ENCODE assay signal across 29 mouse cellular contexts in genomic region chr10:94295923-94296605, GRCm38 (mm10). TPM values are rescaled to one million over a fixed set of nuclear protein-coding genes. Genes with fewer than 3 reads are reported as not detected.
DNase-seq lines count a peak whose midpoint lies in the region; ATAC-seq and TF ChIP-seq lines count a peak whose summit lies in the region.
"Had no signal": no experiment of that assay in that cellular context is flagged by ENCODE, and none has a peak within 500 bp of the region (broad histone marks: within the 10 kb centered on the region; RNA-seq: fewer than 3 reads in every experiment).

No protein-coding gene starts in this region.

- H3K27me3 ChIP-seq in forebrain, embryonic 10.5 days (ENCODE audit: poor library complexity, severe bottlenecking): no peaks in the 10 kb centered on the region
- no peaks in the 10 kb centered on the region for H3K27me3 ChIP-seq in forebrain, embryonic 14.5 days (replicated peaks; ENCODE audit: control insufficient read depth, insufficient read depth, low read length)
- no peaks in the 10 kb centered on the region for H3K27me3 ChIP-seq in midbrain, embryonic 11.5 days (ENCODE audit: control insufficient read depth, insufficient read depth, low read length)
- no peaks in the 10 kb centered on the region for H3K27me3 ChIP-seq in midbrain, postnatal 0 days (ENCODE audit: insufficient read depth, low read length)
- no peaks in the 10 kb centered on the region for H3K27me3 ChIP-seq in midbrain, embryonic 13.5 days

- peaks cover 39% of the 10 kb centered on the region for H3K4me1 ChIP-seq in forebrain, embryonic 10.5 days
- H3K4me1 ChIP-seq in forebrain, embryonic 14.5 days (ENCODE audit: control insufficient read depth, insufficient read depth, low read length): peaks cover 12% of the 10 kb centered on the region
- H3K4me1 ChIP-seq in midbrain, embryonic 11.5 days (ENCODE audit: control insufficient read depth, insufficient read depth, low read length): peaks cover 13% of the 10 kb centered on the region
- no peaks in the 10 kb centered on the region for H3K4me1 ChIP-seq in midbrain, postnatal 0 days (ENCODE audit: insufficient read depth, low read length)
- H3K4me1 ChIP-seq in midbrain, embryonic 13.5 days (replicated peaks): peaks cover 24% of the 10 kb centered on the region
- H3K4me1 ChIP-seq: heart, embryonic 10.5 days; liver, embryonic 12.5 days had no signal

- H3K9ac ChIP-seq in forebrain, embryonic 14.5 days (ENCODE audit: low read length): no peak overlapping the region
- no peak overlapping the region for H3K9ac ChIP-seq in midbrain, embryonic 11.5 days (ENCODE audit: low read length)
- no peak overlapping the region for H3K9ac ChIP-seq in midbrain, postnatal 0 days (replicated peaks; ENCODE audit: low read length, poor library complexity, severe bottlenecking)
- no peak overlapping the region for H3K9ac ChIP-seq in midbrain, embryonic 13.5 days (replicated peaks)
- H3K9ac ChIP-seq: limb, embryonic 12.5 days; liver, embryonic 12.5 days had no signal

- no peaks in the 10 kb centered on the region for H3K36me3 ChIP-seq in forebrain, embryonic 10.5 days (replicated peaks)
- no peaks in the 10 kb centered on the region for H3K36me3 ChIP-seq in forebrain, embryonic 14.5 days (ENCODE audit: control insufficient read depth, insufficient read depth, low read length)
- no peaks in the 10 kb centered on the region for H3K36me3 ChIP-seq in midbrain, embryonic 11.5 days (ENCODE audit: control insufficient read depth, insufficient read depth, low read length)
- no peaks in the 10 kb centered on the region for H3K36me3 ChIP-seq in midbrain, postnatal 0 days (ENCODE audit: insufficient read depth, low read length)
- no peaks in the 10 kb centered on the region for H3K36me3 ChIP-seq in midbrain, embryonic 13.5 days
- H3K36me3 ChIP-seq: heart, embryonic 10.5 days; limb, embryonic 12.5 days; liver, embryonic 12.5 days had no signal

- TF ChIP-seq CTCF in midbrain, postnatal 0 days (IDR thresholded peaks at IDR 0.05): no peak

- DNase-seq in forebrain, embryonic 10.5 days (ENCODE audit: extremely low spot score, low spot score): no peak
- DNase-seq in forebrain, embryonic 14.5 days (ENCODE audit: low spot score): no peak
- DNase-seq in midbrain, embryonic 11.5 days (ENCODE audit: low spot score, missing footprints): peak; percentile 66
- no peak for DNase-seq in midbrain, postnatal 0 days (ENCODE audit: low spot score)
- DNase-seq in layer of hippocampus, adult 18-20 months (ENCODE audit: low spot score in 2 of 2): no peak
- DNase-seq in layer of hippocampus, postnatal 10 days (ENCODE audit: low spot score in 2 of 2): no peak
- DNase-seq: embryo, embryonic 11 days; gastrocnemius, adult 2 months; kidney, adult 9 months; kidney, postnatal 14 days; layer of hippocampus, postnatal 36 days; lung, adult 18-20 months; lung, postnatal 10 days; thymus, postnatal 14 days had no signal

- no peak overlapping the region for H3K4me2 ChIP-seq in forebrain, embryonic 14.5 days (ENCODE audit: low read length)
- no peak overlapping the region for H3K4me2 ChIP-seq in midbrain, embryonic 11.5 days
- no peak overlapping the region for H3K4me2 ChIP-seq in midbrain, postnatal 0 days (ENCODE audit: low read depth, low read length, poor library complexity, severe bottlenecking)
- no peak overlapping the region for H3K4me2 ChIP-seq in midbrain, embryonic 13.5 days (replicated peaks)
- H3K4me2 ChIP-seq: limb, embryonic 12.5 days; liver, embryonic 12.5 days had no signal

- peak overlapping the region; percentile 82 for H3K27ac ChIP-seq in forebrain, embryonic 10.5 days
- H3K27ac ChIP-seq in forebrain, embryonic 14.5 days (ENCODE audit: low read depth, low read length): no peak overlapping the region
- no peak overlapping the region for H3K27ac ChIP-seq in midbrain, embryonic 11.5 days (ENCODE audit: low read depth, low read length)
- H3K27ac ChIP-seq in midbrain, postnatal 0 days (ENCODE audit: low read depth, low read length): no peak overlapping the region
- peak overlapping the region; percentile 83 for H3K27ac ChIP-seq in midbrain, embryonic 13.5 days
- H3K27ac ChIP-seq: gastrocnemius, adult 2 months; heart, embryonic 10.5 days; limb, embryonic 12.5 days; liver, embryonic 12.5 days had no signal

- no peak for ATAC-seq in forebrain, embryonic 14.5 days
- ATAC-seq in midbrain, embryonic 11.5 days (ENCODE audit: low FRiP score): no peak
- no peak for ATAC-seq in midbrain, postnatal 0 days (ENCODE audit: low FRiP score)
- ATAC-seq in midbrain, embryonic 13.5 days: no peak
- ATAC-seq: intestine, embryonic 16.5 days; liver, embryonic 12.5 days had no signal

- H3K4me3 ChIP-seq in forebrain, embryonic 10.5 days: no peak overlapping the region
- H3K4me3 ChIP-seq in forebrain, embryonic 14.5 days (ENCODE audit: low read depth, low read length): no peak overlapping the region
- H3K4me3 ChIP-seq in midbrain, embryonic 11.5 days (ENCODE audit: low read depth, low read length): no peak overlapping the region
- H3K4me3 ChIP-seq in midbrain, postnatal 0 days (ENCODE audit: low read depth, low read length): no peak overlapping the region
- H3K4me3 ChIP-seq in midbrain, embryonic 13.5 days (replicated peaks): no peak overlapping the region
- H3K4me3 ChIP-seq: gastrocnemius, adult 2 months; heart, embryonic 10.5 days; layer of hippocampus, adult 2 months; limb, embryonic 12.5 days; liver, embryonic 12.5 days had no signal

- H3K9me3 ChIP-seq in forebrain, embryonic 10.5 days: no peaks in the 10 kb centered on the region
- H3K9me3 ChIP-seq in forebrain, embryonic 14.5 days (replicated peaks; ENCODE audit: control insufficient read depth, low read length): no peaks in the 10 kb centered on the region
- H3K9me3 ChIP-seq in midbrain, embryonic 11.5 days (ENCODE audit: control insufficient read depth, low read length): no peaks in the 10 kb centered on the region
- H3K9me3 ChIP-seq in midbrain, postnatal 0 days (ENCODE audit: low read length): no peaks in the 10 kb centered on the region
- H3K9me3 ChIP-seq in midbrain, embryonic 13.5 days: no peaks in the 10 kb centered on the region
- H3K9me3 ChIP-seq: heart, embryonic 10.5 days; limb, embryonic 12.5 days; liver, embryonic 12.5 days had no signal

- 94% methylated on average over 5 of the region's 5 CpGs for WGBS in forebrain, embryonic 10.5 days
- 93% methylated on average over 5 of the region's 5 CpGs for WGBS in forebrain, embryonic 14.5 days
- WGBS in midbrain, embryonic 11.5 days: 98% methylated on average over 5 of the region's 5 CpGs
- WGBS in midbrain, postnatal 0 days: 91% methylated on average over 5 of the region's 5 CpGs
- WGBS in midbrain, embryonic 13.5 days: 96% methylated on average over 5 of the region's 5 CpGs

RNA-seq across cellular contexts. Expression of gene Gm4792, which starts 2.4 kb away (rescaled TPM):
- polyA plus RNA-seq in forebrain, embryonic 10.5 days (2016; fragmentation: Nextera tagmentation; extraction: Ambion mirVana): 0.19 TPM in 1 of 2 replicates, not detected in the other
- polyA plus RNA-seq in forebrain, embryonic 14.5 days (2014; fragmentation: Nextera tagmentation; extraction: Ambion mirVana): 0.23 TPM in 1 of 2 replicates, not detected in the other
- polyA plus RNA-seq in midbrain, embryonic 11.5 days (2014; fragmentation: Nextera tagmentation; extraction: Ambion mirVana): not detected in 2 replicates
- not detected in 2 replicates for total RNA-seq in midbrain, postnatal 0 days (2014; rRNA removed)
- polyA plus RNA-seq in midbrain, postnatal 0 days (2015; fragmentation: Nextera tagmentation; extraction: Ambion mirVana): 0.42 and 0.45 TPM in 2 replicates
- polyA plus RNA-seq in midbrain, embryonic 13.5 days (2015; fragmentation: Nextera tagmentation; extraction: Ambion mirVana): 0.43 and 0.90 TPM in 2 replicates
- total RNA-seq in layer of hippocampus, adult 18-20 months (2021): not detected
- total RNA-seq in layer of hippocampus, postnatal 10 days (2021): not detected
- total RNA-seq: adrenal gland, postnatal 14 days; gastrocnemius, adult 2 months; hematopoietic stem cell, adult 5-6 weeks; layer of hippocampus, adult 2 months; layer of hippocampus, postnatal 36 days; left cerebral cortex, postnatal 14 days; megakaryocyte progenitor cell, adult 5-6 weeks; monocyte, adult 5-6 weeks had no signal
- polyA plus RNA-seq: embryonic facial prominence, embryonic 14.5 days; gonadal fat pad, adult 2 months; heart, embryonic 10.5 days; intestine, embryonic 16.5 days; limb, embryonic 12.5 days; liver, embryonic 12.5 days; spleen, adult 2 months; stomach, embryonic 14.5 days had no signal

RNA-seq across cellular contexts. Expression of gene Tmcc3, which starts 15.7 kb away (rescaled TPM):
- polyA plus RNA-seq in forebrain, embryonic 10.5 days (2016; fragmentation: Nextera tagmentation; extraction: Ambion mirVana): 2.0 and 2.3 TPM in 2 replicates
- 5.5 and 6.2 TPM in 2 replicates for polyA plus RNA-seq in forebrain, embryonic 14.5 days (2014; fragmentation: Nextera tagmentation; extraction: Ambion mirVana)
- 3.2 and 4.0 TPM in 2 replicates for polyA plus RNA-seq in midbrain, embryonic 11.5 days (2014; fragmentation: Nextera tagmentation; extraction: Ambion mirVana)
- 9.9 and 12.8 TPM in 2 replicates for total RNA-seq in midbrain, postnatal 0 days (2014; rRNA removed)
- 14.7 and 15.2 TPM in 2 replicates for polyA plus RNA-seq in midbrain, postnatal 0 days (2015; fragmentation: Nextera tagmentation; extraction: Ambion mirVana)
- 6.1 and 6.6 TPM in 2 replicates for polyA plus RNA-seq in midbrain, embryonic 13.5 days (2015; fragmentation: Nextera tagmentation; extraction: Ambion mirVana)
- 10 to 100 TPM; 52.9 to 56.6 TPM for total RNA-seq in layer of hippocampus, adult 18-20 months (2021)
- total RNA-seq in layer of hippocampus, postnatal 10 days (2021): 10 to 100 TPM; 31.7 to 31.8 TPM

Comparison
In these comparisons a context has a peak if more than half of its experiments do, and no peak if none do; other contexts are left out.
1. H3K27ac ChIP-seq: peak in forebrain, embryonic 10.5 days (single experiment) and midbrain, embryonic 13.5 days (single experiment); none in forebrain, embryonic 14.5 days (single experiment), midbrain, embryonic 11.5 days (single experiment) and midbrain, postnatal 0 days (single experiment).